Mouse (Mus musculus) hindbrain, postnatal 0 days (tissue): ENCODE measurements at regions not wholly inside any gene's neighbourhood (a gene's known extent, or its start where the extent isn't known, plus 50 kb on each side); places are given as distances from the start of the nearest gene placed in this dataset.

ENCODE experiments used
- ATAC-seq: fragments of 200-750 bp; cut with Nextera tagmentation; 2 replicates; pipeline ENCODE4 v1.8.0; 2017; ENCODE audit warnings: mild to moderate bottlenecking, moderate TSS enrichment, moderate library complexity
- DNase-seq: peaks from one replicate; pipeline ENCODE4 v3.0.0-alpha.2; 2015; ENCODE audit warnings: low spot score
- H3K27ac ChIP-seq: fragments of 300-500 bp; sonication (generic); 2 replicates; pipeline ENCODE4 v1.5.1; 2014; ENCODE audit warnings: mild to moderate bottlenecking
- H3K27me3 ChIP-seq: fragments of 300-500 bp; sonication (generic); 2 replicates; pipeline ENCODE4 v1.6.1; 2014; ENCODE audit warnings: low read length, mixed read lengths; ENCODE audit not compliant: insufficient read depth
- H3K36me3 ChIP-seq: fragments of 300-500 bp; sonication (generic); 2 replicates; pipeline ENCODE4 v1.6.1; 2014; ENCODE audit warnings: low read length, mixed read lengths; ENCODE audit not compliant: insufficient read depth
- H3K4me1 ChIP-seq: fragments of 300-500 bp; sonication (generic); 2 replicates; pipeline ENCODE4 v1.6.1; 2014; ENCODE audit warnings: antibody characterized with exemption, low read length, mixed read lengths; ENCODE audit not compliant: insufficient read depth
- H3K4me2 ChIP-seq: fragments of 300-500 bp; sonication (generic); 2 replicates; pipeline ENCODE4 v1.6.1; 2014; ENCODE audit warnings: low read depth, mild to moderate bottlenecking, low read length, moderate library complexity, mixed read lengths
- H3K4me3 ChIP-seq: fragments of 300-500 bp; sonication (generic); 2 replicates; pipeline ENCODE4 v1.5.1; 2014; ENCODE audit warnings: low read length
- H3K9ac ChIP-seq: fragments of 300-500 bp; sonication (generic); replicated peaks from 2 replicates; pipeline ENCODE4 v1.6.1; 2014; ENCODE audit warnings: mild to moderate bottlenecking, low read length, moderate library complexity, mixed read lengths
- H3K9me3 ChIP-seq: fragments of 300-500 bp; sonication (generic); 2 replicates; pipeline ENCODE4 v1.6.1; 2016; ENCODE audit warnings: low read length, mixed read lengths
- CTCF ChIP-seq: IDR thresholded peaks from 2 replicates; pipeline ENCODE4 v1.5.1; 2016; ENCODE audit warnings: antibody characterized with exemption, control low read depth, low read depth
- WGBS: fragments of 180-500 bp; shearing (Covaris S2); extraction: QIAGEN DNeasy Blood & Tissue Kit; methylation state at CpG from one replicate; pipeline ENCODE4 v1.1.7; 2014; 5-methylcytosine and 5-hydroxymethylcytosine counted together

GRCm38 (mm10) chr6:144929262-144929855 lies 146.6 kb downstream of the Bcat1 start:
- H3K27ac ChIP-seq, result no peak overlapping the region
- H3K4me2 ChIP-seq, result no peak overlapping the region
- 79% methylated on average over 5 of the region's 5 CpGs for WGBS
- no peak overlapping the region for H3K4me3 ChIP-seq
- no peaks in the 10 kb centered on the region for H3K36me3 ChIP-seq
- TF ChIP-seq CTCF, result no peak
- H3K4me1 ChIP-seq, result peaks cover 4% of the 10 kb centered on the region; the same call in 1 of the 2 replicates
- no peaks in the 10 kb centered on the region for H3K9me3 ChIP-seq
- DNase-seq (no peak), ATAC-seq (no peak)
- no peak overlapping the region for H3K9ac ChIP-seq
- H3K27me3 ChIP-seq, result no peaks in the 10 kb centered on the region

GRCm38 (mm10) chr6:144927599-144927998 lies 145.8 kb upstream of the Sox5 start:
- Histone ChIP-seq H3K36me3 (no peaks in the 10 kb centered on the region), H3K9me3 (no peaks in the 10 kb centered on the region), H3K27ac (no peak overlapping the region), H3K4me3 (no peak overlapping the region), H3K27me3 (no peaks in the 10 kb centered on the region), H3K4me2 (no peak overlapping the region), H3K4me1 (peaks cover 4% of the 10 kb centered on the region; the same call in 1 of the 2 replicates), H3K9ac (no peak overlapping the region)
- ATAC-seq, result no peak
- WGBS, result 85% methylated on average over 6 of the region's 6 CpGs
- no peak for TF ChIP-seq CTCF
- DNase-seq, result no peak

GRCm38 (mm10) chr6:144922762-144923161 lies 141.0 kb upstream of the Sox5 start:
- Histone ChIP-seq H3K27me3 (no peaks in the 10 kb centered on the region), H3K4me3 (no peak overlapping the region), H3K9me3 (no peaks in the 10 kb centered on the region), H3K36me3 (no peaks in the 10 kb centered on the region), H3K9ac (no peak overlapping the region), H3K4me1 (no peaks in the 10 kb centered on the region), H3K4me2 (no peak overlapping the region), H3K27ac (no peak overlapping the region)
- DNase-seq (no peak), ATAC-seq (no peak)
- 84% methylated on average over 3 of the region's 3 CpGs for WGBS
- no peak for TF ChIP-seq CTCF

GRCm38 (mm10) chr6:144919750-144920149 lies 138.0 kb upstream of the Sox5 start:
- Histone ChIP-seq H3K27ac (no peak overlapping the region), H3K4me3 (no peak overlapping the region), H3K36me3 (no peaks in the 10 kb centered on the region), H3K9me3 (no peaks in the 10 kb centered on the region), H3K27me3 (no peaks in the 10 kb centered on the region), H3K4me1 (no peaks in the 10 kb centered on the region), H3K4me2 (no peak overlapping the region), H3K9ac (no peak overlapping the region)
- 63% methylated on average over 5 of the region's 5 CpGs for WGBS
- DNase-seq (no peak), ATAC-seq (no peak)
- no peak for TF ChIP-seq CTCF

GRCm38 (mm10) chr6:144917128-144917527 lies 135.4 kb upstream of the Sox5 start:
- no peaks in the 10 kb centered on the region for H3K4me1 ChIP-seq
- H3K9ac ChIP-seq, result no peak overlapping the region
- DNase-seq (no peak), ATAC-seq (no peak)
- TF ChIP-seq CTCF, result no peak
- H3K4me3 ChIP-seq, result no peak overlapping the region
- no peaks in the 10 kb centered on the region for H3K27me3 ChIP-seq
- no peaks in the 10 kb centered on the region for H3K36me3 ChIP-seq
- no peak overlapping the region for H3K27ac ChIP-seq
- H3K4me2 ChIP-seq, result no peak overlapping the region
- no peaks in the 10 kb centered on the region for H3K9me3 ChIP-seq
- WGBS, result 62% methylated on average over 8 of the region's 8 CpGs

- H3K9me3 ChIP-seq, result no peaks in the 10 kb centered on the region
- H3K4me1 ChIP-seq, result no peaks in the 10 kb centered on the region
- 72% methylated on average over 7 of the region's 7 CpGs for WGBS
- H3K36me3 ChIP-seq, result no peaks in the 10 kb centered on the region
- TF ChIP-seq CTCF, result no peak
- no peak overlapping the region for H3K4me2 ChIP-seq
- no peaks in the 10 kb centered on the region for H3K27me3 ChIP-seq
- ATAC-seq, result no peak
- no peak overlapping the region for H3K4me3 ChIP-seq
- H3K9ac ChIP-seq, result no peak overlapping the region
- DNase-seq, result no peak
- H3K27ac ChIP-seq, result no peak overlapping the region
Measured at GRCm38 (mm10) chr6:144911781-144912180, 130.0 kb upstream of the Sox5 start.

GRCm38 (mm10) chr6:144910392-144910791 lies 128.6 kb upstream of the Sox5 start:
- Histone ChIP-seq H3K4me2 (no peak overlapping the region), H3K27ac (no peak overlapping the region), H3K27me3 (no peaks in the 10 kb centered on the region), H3K36me3 (no peaks in the 10 kb centered on the region), H3K4me3 (no peak overlapping the region), H3K9ac (no peak overlapping the region), H3K4me1 (no peaks in the 10 kb centered on the region), H3K9me3 (no peaks in the 10 kb centered on the region)
- no peak for TF ChIP-seq CTCF
- 87% methylated on average over 6 of the region's 6 CpGs for WGBS
- ATAC-seq, result no peak
- DNase-seq, result no peak
